Mouse (Mus musculus) cerebellum, postnatal 10 days (tissue): ENCODE measurements around the gene Gm9195.

ENCODE experiments used
- DNase-seq, 2 experiments: peaks; one replicate each; pipeline ENCODE4 v3.0.0; 2021; ENCODE audit warnings: mixed read lengths in 2 of 2

Gm9195 gene

DNA sequence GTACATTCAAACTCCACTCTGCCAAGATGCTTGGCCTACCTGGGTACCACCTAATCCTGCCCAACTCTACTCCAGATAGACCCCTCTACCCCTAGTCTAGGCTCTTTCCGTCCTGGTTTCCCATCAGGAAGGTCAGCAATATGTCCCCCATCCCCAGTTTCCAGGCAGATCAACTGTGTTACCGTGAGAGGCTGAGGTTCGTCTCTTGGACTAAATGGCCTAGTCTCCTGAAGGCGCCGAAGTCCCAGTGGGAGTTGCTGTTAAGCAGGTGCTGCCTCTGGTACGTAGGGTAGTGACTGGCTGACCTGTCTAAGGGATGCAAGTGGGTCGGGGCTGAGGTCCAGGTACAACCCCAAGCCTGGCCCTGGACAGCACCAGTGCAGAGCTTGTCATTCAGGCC lies 50.7 kb downstream of the Gm9195 start:
- no peak for DNase-seq

DNA sequence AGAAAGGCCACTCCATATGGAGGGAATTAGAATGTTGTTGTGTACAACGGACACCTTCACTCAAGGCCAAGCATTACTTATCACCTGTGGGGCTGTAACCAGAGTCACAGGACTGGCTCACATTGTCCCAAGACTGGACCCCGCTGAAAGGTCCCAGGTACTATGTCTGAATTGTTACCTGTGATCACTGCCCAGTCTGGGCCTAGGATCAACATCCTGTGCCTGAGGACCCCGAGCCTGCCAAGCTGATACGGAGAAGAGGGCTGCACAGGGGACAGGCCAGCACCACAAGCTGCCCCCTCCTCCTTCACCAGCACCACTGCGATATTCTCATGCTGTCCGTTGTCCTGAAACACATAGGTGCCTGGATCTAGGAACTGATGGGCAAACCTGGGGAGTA lies 51.2 kb downstream of the Gm9195 start:
- no peak for DNase-seq

DNA sequence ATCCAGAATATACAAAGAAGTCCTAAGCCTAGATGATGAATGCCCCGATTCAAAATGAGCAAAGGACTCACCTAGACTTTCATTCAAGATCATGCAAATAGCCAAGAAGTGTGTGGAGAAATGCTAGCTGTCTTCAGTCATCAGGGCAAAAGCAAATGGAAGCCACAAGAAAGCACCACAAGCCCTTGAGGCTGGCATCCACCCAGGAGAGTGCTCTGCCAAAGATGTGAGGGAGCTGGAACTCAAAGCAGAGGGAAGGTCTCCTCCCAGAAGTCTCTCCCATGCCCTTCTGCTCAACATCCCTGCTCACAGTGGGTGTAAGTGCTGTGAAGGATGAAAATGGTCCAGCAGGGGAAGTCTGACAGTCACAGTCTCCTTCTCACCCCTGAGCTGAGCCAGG lies 52.7 kb downstream of the Gm9195 start:
- DNase-seq = peak; percentile 53 to 67

DNA sequence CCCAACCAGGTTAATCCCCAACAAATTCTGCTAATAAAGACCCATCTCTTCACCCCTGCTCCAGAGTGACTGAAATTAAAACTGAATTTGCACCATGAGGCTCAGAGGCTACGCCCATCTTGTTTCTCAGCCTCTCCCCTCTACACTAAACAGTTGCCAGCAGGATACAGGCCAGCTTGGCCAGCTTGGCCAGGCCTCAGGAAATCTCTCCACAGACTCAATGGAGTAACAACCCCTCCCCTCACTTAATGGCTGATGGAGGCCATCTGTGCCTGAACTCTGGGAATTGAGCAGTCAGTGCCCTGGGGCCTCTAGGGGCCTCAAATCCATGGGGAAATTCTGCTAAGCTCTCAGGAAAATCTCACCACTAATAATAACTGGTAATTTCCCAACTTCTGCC lies 101.9 kb downstream of the Gm9195 start:
- DNase-seq = peak; percentile 92 to 93

DNA sequence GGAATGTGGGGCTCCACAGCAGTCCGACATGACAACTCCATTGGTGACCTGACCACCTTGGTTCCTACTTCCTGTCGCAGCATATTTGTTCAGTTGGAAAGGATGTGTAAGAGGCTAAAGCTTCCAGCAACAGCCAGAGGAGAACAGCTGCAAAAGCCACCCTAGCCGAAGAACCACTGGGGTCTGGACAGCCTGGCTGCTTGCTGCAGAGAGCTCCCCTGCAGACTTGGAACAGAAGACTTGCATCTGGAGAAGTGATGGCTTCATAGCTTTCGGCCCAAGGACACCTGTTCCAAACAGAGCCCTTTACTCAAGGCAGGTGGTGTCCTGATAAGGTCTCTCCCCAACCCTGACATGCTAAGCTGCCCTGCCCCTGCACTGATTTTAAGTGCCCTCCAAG lies 102.3 kb downstream of the Gm9195 start:
- DNase-seq = peak; percentile 11

DNA sequence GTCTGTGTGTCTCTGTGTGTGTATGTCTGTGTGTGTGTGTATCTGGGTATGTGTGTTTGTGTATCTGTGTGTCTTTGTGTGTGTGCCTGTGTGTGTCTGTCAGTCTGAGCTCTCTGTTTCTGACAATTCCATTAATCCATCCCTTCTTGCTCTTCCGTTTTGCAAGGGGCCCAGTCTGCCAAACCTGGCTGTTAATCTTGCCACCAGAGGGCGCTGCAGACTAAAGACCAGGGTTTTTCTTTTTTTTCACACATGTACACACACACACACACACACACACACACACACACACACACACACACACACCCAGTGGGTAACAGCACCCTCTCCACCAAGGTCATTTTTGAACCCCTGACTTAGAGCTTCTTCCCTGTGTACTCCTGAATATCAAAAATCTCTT lies 114.4 kb downstream of the Gm9195 start:
- DNase-seq = peak; percentile 78 to 85
